Mouse (Mus musculus) megakaryocyte, embryonic 14.5 days (primary cell): Measurements from ENCODE around the gene Maml2.

ENCODE experiments used
- FLI1 ChIP-seq: IDR thresholded peaks from 2 replicates; pipeline ENCODE4 v1.6.1; 2012; ENCODE audit warnings: low read length, inconsistent platforms, mixed read lengths
- GATA1 ChIP-seq: IDR thresholded peaks from 3 replicates; pipeline ENCODE4 v1.6.1; 2012; ENCODE audit warnings: mixed read lengths, low read length, inconsistent platforms, borderline replicate concordance

GRCm38 (mm10) chr9:13697869-13698268, 400.1 kb downstream of the Maml2 start:
- TF ChIP-seq GATA1 (no peak), FLI1 (no peak)
